Mouse (Mus musculus) lung, postnatal 10 days (tissue): Measurements from ENCODE around the gene Zfp692.
"Not testable (repeated sequence)": the region's sequence is repeated elsewhere in the genome, so short reads cannot be mapped to it uniquely, and the experiment has no call there.

ENCODE experiments used
- DNase-seq: peaks from one replicate; pipeline ENCODE4 v3.0.0; 2021

Gene Zfp692

DNA sequence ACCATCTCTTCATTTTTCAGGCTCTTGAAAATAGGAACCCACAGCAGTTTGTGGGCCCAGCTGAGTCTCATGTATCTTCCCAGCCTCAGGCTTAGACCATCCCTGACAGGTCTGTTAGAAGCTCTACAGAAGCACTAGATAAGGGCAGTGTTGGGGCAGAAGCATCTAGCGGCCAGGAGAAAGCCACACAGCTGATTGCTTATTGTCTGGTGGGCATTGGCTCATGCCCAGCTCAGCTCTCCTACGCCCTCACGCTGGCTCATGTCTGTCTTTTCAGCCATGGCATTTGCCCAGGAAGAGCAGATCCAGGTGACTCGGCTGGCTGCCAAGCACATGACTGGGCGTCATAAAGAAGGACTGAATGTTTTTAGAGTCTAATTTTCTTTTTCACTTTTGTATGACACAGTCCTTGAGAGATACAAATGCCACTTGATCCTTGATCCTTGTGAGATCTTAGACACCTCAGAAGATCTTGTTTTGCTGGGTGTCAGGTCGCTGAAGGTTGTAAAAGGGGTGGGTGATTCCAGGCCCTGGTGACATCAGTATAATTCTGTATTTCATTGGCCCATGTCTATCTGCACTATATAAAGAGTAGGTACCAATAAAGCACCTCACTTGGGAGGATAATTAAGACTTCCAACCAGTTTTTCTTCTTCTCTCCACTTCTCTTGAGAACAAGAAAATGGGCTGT lies 51.1 kb downstream of the Zfp692 start:
- no peak for DNase-seq

DNA sequence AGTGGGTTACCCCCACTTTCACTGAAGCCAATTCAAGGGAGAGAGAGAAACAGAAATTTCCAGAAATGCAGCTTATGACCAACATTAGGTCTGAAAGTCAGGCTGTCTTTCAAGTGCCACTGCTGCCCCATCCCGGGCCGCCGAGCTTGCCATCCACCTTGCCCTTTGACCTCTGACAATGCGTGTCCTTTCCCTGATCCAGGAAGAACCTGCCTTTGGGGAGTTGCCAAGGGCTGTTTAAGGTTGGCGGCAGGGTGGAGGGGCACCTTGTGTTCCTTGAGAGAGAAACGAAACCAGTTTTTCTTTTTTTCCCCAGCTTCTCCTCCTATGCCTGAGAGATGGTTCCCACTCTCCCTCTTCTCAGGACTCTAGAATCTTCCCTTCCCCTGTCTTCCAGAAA lies 55.7 kb downstream of the Zfp692 start:
- not testable (repeated sequence) for DNase-seq
